Mouse (Mus musculus) fat pad, adult 2 months (tissue): Measurements from ENCODE around the gene Aagab.

Experiments
- DNase-seq: peaks from one replicate; pipeline ENCODE4 v3.0.0-alpha.2; 2011; ENCODE audit warnings: low read depth, low spot score; ENCODE audit errors: extremely low read depth

Aagab gene

DNA sequence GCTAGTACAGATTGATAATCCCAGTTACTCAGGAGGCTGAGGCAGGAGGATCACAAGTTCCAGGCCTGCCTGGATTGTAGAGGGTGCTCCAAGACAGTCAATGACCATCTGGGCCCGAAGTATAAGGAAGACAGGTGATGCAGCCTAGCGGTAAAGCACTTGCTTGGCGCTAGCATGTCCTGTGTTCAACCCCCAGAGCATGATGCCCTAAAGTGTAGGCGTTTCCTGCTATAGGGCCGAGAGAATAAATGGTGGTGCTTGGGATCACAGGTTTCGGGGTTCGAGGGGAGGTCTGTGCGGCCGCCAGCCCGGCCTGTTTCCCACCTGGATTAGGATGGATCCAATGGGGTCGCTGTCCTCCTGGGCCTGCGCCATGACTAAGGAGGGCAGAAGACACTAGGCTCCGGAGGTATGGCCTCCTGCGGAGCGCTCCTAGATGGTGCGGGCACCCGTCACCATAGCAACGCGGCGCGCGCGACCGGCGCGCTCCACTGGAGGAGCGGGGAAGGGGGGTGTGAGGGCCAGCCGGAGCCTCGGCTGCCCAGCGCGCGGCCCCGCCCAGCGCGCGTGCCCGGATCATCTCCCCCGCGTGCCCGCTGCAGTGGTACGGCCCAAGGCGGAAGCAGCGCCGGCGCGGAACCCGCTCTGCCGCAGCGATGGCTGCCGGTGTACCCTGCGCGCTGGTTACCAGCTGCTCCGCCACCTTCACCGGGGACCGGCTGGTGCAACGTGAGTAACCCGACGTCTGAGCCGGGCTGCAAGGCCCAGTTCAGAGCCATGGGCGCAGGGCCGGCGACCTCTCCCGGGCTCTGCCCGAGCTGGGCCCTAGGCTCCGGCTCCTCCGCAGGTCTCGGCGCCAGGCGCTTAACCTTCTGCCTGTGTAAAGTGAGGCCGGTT is at the start of gene Aagab, which contains the start of gene Iqch:
TSS of gene Aagab (plus strand) at position 618 of the 897 bp plus-strand sequence.
TSS of gene Iqch (minus strand) at position 451 of the 897 bp plus-strand sequence.
- DNase-seq, result no peak

DNA sequence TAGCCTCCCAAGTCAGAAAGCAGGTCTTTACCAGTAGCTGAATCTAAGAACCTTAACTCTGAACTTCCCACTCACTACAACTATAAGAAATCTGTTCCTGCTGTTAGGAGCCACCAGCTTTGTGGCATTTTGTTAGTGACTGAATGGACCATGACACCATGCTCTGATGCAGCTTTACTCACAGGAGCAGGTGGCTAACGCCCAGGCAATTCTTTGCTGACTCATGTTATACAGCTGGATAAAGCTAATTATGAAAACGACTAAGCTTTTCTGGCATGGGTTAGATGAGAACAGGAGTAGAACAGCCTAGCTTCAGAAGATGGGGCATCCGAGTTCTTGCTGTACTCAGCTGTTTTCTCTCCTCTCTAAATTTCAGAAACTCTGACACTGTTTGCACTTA is 48.8 kb upstream of the Aagab start:
- no peak for DNase-seq

DNA sequence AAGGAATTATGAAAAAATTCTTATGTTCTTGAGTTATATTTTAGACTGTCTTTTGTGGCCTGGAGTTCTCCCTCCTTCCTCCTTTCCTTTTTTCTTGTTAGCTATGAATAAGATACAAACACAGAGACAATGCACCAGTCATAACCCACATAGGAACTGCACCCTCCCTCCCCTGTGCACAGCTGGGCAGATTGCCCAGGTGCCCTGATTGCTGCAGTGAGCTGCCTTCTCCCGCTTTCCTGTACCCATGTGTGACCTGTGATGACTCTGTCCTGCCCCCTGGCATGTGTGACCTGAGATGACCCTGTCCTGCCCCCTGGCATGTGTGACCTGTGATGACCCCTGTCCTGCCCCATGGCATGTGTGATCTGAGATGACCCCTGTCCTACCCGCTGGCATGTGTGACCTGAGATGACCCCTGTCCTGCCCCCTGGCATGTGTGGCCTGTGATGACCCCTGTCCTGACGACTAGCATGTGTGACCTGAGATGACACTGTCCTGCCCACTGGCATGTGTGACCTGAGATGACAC is 46.9 kb upstream of the Aagab start:
- no peak for DNase-seq

DNA sequence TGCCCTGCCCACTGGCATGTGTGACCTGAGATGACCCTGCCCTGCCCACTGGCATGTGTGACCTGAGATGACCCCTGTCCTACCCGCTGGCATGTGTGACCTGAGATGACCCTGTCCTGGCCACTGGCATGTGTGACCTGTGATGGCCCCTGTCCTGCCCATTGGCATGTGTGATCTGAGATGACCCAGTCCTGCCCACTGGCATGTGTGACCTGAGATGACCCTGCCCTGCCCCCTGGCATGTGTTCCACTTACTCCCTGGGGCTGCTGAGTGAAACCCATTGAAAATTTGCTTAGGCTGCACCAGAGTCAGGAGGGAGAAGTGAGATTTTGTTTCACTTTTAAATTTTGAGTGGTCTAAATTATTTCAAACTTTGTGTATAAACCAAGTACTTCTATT is 46.1 kb upstream of the Aagab start:
- no peak for DNase-seq

DNA sequence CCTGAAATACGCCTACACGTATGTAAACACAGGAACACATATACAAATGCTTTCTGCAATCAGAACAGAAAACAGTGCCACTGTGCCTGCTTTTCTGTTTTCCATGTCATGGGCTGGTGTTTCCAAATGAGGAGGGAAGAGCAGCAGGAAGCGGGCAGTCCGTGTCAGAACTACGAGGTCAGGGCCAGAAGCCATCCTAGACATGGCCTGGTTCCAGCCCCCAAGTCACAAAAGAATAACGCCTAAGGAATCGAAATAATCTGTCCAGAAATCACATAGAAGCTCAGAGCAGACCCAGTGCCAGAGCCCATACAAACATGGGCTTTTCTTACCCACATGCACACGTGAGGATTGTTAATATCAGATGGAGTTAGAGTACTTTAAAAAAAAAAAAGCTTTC is 45.5 kb upstream of the Aagab start:
- no peak for DNase-seq

DNA sequence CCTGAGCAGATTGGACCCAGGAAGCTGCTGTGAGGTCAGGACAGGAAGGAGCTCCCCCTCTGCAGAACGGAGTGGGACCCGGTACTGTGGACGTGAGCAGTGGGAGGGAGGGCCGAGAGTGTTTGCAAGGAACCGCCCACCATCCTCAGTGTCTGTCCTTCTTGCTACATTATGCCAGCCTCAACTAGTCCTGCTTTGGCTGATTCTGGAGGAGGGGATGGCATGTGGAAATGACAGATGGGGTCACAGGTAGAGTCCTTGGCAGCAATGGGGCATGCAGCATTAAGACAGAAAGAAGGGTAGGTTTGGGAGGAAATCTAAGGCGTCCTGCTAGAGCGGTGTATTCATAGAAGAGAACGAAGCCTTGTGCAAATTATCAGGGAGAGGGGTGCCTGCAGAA is 40.5 kb upstream of the Aagab start:
- DNase-seq, result no peak

DNA sequence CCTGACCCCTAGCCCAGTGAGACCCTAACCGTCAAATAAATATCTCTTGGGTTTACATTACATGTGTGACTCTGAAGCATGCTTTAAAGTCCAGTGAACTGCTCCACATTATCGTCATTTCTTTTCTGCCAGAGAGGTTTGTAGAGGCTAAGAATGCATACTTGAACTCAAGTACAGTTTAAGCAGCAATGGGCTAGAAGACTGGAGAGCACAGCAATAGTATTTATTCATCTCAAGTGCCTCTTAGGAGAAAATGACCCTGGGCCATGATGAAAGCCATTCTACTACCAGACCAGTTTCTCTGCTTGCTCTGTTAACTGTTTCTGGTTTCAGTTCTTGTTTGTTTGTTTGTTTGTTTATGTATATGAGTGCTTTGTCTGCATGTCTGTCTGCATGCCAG is 39.0 kb upstream of the Aagab start:
- no peak for DNase-seq

DNA sequence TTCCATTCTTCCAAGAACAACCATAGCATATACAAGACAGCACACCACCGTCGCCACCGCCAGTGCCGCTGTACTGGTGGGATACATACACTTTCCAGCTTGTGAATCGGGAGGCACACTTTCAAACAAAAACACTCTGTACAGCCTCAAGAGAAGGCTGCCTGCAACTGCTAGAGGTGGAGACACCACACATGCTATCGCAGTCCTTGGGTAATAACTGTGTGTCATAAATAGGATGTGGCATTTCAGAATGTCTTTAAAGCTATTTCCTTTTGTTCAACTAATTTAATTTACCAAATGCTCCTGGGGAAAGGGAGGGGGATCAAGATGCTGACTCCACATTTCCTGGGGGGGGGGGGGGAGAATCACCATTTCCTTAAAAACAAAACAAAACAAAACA is 34.1 kb upstream of the Aagab start:
- no peak for DNase-seq

DNA sequence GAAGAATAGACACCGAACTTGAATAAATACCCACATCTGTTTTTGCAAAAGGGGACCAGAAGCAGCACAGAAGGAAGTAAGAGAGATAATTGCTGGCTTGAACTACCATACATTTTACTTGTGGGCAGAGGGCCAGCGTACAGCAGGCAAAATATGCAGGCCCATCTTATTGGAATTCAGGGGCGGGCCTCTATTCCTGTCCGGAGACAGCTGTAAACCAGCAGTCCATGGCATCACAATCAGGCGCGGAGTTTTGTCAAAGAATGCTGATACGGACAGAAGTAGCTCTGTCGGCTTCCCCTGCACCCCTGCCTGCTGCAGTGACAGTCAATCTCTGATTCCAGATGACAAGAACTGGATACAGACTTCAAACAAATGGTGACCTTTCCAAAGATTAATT is 33.7 kb upstream of the Aagab start:
- DNase-seq, result no peak

DNA sequence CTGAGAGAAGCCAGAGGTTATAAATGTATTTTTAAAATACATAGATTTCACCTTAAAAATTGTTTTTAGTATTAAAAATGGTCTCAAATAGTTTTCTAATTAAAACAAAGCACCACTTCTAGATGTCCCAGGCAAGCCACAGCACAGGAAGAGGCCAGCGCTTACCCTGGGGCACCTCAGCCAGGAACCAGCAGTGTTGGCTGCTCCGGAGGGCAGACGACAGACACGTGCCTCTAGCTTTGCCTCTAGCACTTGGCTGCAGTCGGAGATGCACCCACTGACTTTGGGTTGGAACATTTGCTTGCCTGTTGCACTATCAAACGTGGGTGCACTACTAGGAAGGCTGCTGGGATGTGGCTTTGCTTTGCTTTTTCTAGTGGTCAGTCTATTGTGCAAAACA is 30.6 kb upstream of the Aagab start:
- DNase-seq, result no peak

DNA sequence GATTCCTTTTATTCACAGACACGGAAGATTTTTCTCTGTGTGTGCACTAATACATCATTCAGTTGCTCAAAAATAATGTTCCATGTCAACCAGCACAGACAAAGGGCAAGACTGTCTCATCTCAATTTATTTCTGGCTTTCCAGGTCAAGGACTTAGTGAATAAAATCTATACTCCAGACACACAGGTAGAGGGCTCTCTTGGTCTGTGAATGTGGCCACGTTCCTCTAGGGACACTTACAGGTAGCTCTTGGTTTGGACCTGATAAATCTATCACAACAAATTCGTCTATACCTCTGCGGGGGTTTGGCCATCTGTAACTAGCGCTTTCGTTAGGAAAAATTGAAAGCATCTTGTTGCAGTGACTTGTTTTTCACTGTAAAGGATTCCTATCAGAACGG is 29.6 kb upstream of the Aagab start:
- no peak for DNase-seq

DNA sequence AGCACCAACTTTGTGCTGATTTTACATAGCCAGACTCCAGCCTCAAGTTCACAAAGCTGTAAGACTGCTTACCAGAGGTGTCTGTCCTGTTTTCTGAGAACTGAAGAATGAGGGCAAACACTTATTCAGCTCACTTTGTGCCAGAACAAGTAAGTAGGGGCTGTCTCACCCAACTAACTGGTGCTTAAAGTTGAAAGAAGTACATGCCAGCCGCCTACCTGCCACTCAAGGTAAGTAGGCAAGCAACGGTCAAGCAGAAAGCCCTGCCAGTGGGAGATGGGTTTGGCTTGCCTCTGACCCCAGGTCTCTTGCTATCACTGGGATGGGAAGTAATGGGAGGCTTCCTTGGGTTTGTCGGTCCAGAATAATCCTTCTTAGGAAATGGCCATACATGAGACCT is 25.0 kb upstream of the Aagab start:
- DNase-seq, result no peak

DNA sequence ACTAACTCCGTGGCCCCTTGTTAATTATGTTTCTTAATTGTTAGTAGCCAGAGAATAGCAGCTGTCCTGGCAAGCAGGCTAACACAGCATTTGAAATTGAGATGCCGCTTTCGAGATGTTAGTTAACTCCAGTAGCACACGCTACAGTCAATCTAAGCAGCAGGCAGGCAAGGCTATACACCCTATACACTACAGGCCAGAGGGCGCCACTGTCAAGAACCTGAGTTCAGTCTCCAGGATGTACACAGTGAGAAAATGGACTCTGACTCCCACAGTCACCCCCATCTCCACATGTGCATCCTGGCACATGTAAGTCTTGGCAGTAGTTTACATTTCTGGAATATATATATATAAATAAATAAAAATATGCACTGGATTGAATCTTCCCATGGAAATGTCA is 22.8 kb upstream of the Aagab start:
- DNase-seq, result no peak

DNA sequence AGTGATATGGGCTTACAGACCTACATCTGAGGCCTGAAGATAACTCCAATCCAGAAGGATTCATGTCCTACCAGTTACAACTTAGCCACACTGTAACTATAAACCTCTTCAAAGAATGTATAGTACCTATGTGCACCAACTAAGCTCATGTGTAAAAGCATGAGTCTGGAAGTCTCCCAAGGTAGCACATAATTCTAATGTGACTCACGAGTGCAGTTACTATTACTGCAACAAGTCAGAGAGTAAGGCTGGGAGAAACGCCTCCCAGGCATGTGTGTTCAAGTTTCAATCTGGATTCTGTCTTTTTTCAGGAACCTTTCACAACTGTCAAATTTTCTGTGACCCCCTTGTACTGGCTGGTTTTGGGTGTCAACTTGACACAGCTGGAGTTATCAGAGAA is 22.4 kb upstream of the Aagab start:
- no peak for DNase-seq

DNA sequence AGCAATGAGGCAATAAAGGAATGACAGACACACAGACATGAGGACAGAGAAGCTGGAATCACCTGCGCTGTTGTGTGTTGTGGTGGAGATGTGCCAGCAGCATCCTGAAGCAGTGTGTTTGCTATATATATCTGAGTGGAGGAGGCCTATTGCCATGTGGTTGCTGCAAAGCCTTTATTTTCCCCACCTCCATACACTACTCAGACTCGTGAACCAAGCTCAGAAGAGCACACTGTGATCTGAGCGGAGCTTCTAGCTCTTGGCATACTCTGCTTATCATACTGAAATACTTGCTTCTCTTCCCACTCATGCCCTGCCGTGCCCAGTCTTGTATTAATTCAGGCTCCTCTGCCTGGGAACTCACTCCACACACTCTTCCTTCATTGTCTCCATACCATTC is 20.7 kb upstream of the Aagab start:
- DNase-seq, result peak; percentile 18

DNA sequence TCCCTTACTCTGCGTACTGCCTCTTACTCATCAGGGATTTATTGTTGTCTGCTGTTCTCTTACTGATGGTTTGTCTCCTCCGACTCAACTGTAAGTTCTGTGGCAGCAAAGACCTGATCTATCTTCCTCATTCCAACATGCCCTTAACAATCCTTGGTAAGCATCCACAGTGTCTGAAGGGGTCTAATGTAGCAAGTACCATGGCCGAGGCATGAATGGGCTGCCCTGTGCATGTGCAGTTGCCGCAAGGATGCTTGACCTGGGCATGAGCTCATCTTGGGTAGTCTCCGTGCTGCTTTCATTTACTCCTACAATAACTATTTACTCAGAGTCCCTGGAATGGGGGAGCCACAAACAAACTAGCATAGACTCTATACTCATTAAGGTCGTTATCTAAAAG is 17.2 kb upstream of the Aagab start:
- no peak for DNase-seq

DNA sequence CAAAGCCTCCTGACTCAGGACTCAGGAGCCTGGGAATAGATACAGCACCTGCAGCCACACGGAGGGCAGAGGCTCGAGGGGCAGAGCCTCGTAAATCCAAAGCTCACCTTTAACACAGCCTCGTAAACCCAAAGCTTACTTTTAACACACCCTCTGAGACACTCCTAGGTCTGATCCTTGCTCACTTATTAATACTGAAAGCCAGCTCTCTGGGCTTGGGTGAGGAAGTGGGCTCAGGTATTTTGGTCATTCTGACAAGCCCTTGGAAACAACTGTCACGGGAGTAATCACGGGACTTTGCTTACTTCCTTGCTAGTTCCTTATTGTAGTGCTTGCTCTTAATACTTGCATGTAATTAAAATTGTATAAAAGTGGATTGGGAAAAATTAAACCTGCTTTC is 13.3 kb upstream of the Aagab start:
- DNase-seq, result no peak

DNA sequence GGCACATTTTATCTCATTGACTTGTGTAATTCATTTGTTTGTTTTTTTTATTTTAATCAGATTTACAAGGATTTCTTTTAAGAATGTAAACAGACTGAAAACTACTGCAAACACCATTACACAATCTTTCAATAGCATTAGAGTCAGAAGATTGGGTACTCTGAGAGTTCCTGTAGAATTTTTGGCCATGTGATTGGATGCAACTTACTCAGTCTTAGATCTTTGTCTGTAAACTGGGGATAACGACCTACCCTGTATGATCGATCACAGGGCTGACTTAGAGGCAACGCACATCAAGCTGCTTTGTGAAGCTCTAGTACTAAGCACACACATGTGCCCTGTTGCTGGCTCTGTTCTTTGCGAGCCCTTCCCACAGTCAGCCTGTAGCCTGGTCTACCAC is 11.9 kb upstream of the Aagab start:
- no peak for DNase-seq

DNA sequence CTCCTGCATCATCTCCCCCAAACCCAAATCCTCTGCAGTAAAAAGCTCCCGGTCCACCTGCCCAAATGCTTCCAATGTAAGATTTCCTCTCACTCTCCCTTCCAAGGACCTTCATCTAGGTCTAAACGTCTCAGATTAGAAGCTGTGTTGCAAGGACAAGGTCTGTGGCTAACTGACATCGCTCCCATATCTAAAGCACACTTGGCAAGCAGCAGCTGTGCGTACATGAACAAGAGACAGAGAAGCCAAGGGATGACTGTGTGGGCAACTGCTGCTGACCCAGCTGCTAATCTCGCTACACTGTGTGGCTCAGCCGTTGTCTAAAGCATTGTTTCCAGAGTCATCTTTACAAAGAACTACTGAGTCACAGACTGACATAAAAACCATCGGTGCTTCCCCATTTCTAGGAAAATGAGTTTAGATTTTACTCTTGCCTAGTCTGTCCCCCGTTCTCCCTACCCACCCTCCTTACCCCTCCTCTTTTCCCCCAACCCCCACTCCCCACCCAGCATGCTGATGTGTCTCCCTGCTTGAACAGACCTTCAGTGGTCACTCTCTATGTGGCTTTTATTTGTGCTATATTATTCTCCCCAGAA is 10.7 kb upstream of the Aagab start:
- no peak for DNase-seq

DNA sequence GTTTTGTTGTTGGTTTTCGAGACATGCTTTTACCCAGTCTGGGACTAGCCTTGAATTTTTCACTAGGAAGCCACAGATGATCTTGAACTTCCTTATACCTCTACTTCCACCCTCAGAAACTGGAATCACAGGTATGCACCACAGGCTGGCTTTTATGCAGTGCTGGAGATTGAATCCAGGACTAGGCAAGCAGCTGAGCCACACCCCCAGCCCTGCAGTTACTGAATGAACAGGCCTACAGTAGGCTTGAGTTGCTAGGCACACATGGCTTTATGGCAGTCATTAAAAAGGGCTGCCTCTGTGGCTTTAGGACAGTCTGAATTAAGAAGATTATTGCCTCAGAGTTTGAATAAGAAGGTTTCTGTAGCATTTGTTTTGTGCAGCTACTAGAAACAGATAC is 7.4 kb upstream of the Aagab start:
- DNase-seq, result no peak

DNA sequence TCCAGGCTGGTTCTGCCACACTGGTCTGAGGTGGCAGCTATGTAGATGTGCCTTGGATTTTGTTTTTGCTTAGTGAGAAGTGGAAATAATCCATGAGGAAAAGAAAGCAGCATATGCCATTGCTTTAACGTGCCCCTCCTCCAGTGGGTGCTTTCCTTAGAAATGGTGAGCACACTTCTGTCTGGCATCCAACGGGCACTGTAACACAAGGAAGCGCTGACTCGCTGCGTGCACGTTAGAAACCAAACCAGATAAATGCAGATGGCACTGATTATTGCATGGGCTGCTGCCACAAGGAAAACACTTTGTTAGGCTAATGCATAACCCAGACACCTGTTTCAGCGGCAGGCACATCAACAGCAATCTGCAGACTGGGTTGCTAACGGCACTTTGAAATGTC is 6.8 kb upstream of the Aagab start:
- no peak for DNase-seq

DNA sequence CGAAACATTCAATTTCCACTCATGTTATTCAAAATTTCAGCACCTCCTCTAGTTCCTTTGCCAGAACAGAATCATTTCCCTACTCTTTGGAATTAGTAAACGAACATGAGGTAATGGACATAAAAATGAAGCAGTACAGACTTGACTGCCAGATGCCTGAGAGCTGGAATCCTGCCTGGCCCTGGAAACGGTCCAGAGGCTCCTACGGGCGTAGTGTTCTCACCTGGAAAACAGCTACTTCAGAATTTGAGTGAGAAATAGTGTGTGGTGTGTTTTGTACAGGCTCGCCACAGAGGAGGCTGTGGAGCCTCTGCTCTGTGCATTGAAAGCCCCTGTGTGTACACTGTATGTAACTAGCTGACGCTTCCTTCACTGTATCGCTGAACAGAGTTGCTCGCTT is 5.8 kb upstream of the Aagab start:
- no peak for DNase-seq
